Mouse (Mus musculus) neutrophil, adult 5-6 weeks (primary cell): ENCODE measurements around the gene Uba5. TPM values are rescaled to one million over a fixed set of nuclear protein-coding genes. Genes with fewer than 3 reads are reported as not detected.

ENCODE experiments used
- ATAC-seq: fragments of 151-379, 151-347 bp; 2 replicates; pipeline ENCODE4 v1.8.0; 2017; ENCODE audit warnings: mild to moderate bottlenecking, moderate TSS enrichment; ENCODE audit not compliant: insufficient number of reproducible peaks, poor library complexity, low FRiP score, severe bottlenecking; ENCODE audit errors: extremely low read depth
- total RNA-seq: library from RNA; stranded (forward); fragments of 200-1000 nt; gene quantifications from 2 replicates; pipeline ENCODE4 v1.2.3, GENCODE M21; 2017

Gene Uba5
- total RNA-seq = 35.7 and 36.0 TPM in 2 replicates

GRCm38 (mm10) chr9:104062430-104063243 is at the start of gene Uba5:
Uba5 (minus strand) TSS chr9:104063134.
- peak; percentile 59; the same call in 1 of the 2 replicates for ATAC-seq

- ATAC-seq = no peak
Observed at GRCm38 (mm10) chr9:104109151-104109550, 46.2 kb upstream of the Uba5 start.

- ATAC-seq = no peak
Observed at GRCm38 (mm10) chr9:104108571-104109143, 45.7 kb upstream of the Uba5 start.

- no peak for ATAC-seq
Observed at GRCm38 (mm10) chr9:104107482-104107881, 44.5 kb upstream of the Uba5 start.

- ATAC-seq = no peak
Observed at GRCm38 (mm10) chr9:104106930-104107329, 44.0 kb upstream of the Uba5 start.

- no peak for ATAC-seq
Observed at GRCm38 (mm10) chr9:104104986-104105385, 42.1 kb upstream of the Uba5 start.

- ATAC-seq = no peak
Observed at GRCm38 (mm10) chr9:104102901-104103300, 40.0 kb upstream of the Uba5 start.

- ATAC-seq = no peak
Observed at GRCm38 (mm10) chr9:104102301-104102700, 39.4 kb upstream of the Uba5 start.

GRCm38 (mm10) chr9:104101458-104101857 is 38.5 kb upstream of the Uba5 start:
- no peak for ATAC-seq

- no peak for ATAC-seq
Observed at GRCm38 (mm10) chr9:104100822-104101221, 37.9 kb upstream of the Uba5 start.

GRCm38 (mm10) chr9:104099060-104099459 is 36.1 kb upstream of the Uba5 start:
- ATAC-seq = no peak

GRCm38 (mm10) chr9:104098256-104098655 is 35.3 kb upstream of the Uba5 start:
- no peak for ATAC-seq

- no peak for ATAC-seq
Observed at GRCm38 (mm10) chr9:104092945-104093344, 30.0 kb upstream of the Uba5 start.

- ATAC-seq = no peak
Observed at GRCm38 (mm10) chr9:104088555-104088954, 25.6 kb upstream of the Uba5 start.

GRCm38 (mm10) chr9:104085730-104086429 is 22.9 kb upstream of the Uba5 start:
- ATAC-seq = no peak

GRCm38 (mm10) chr9:104080038-104080437 is 17.1 kb upstream of the Uba5 start:
- no peak for ATAC-seq

GRCm38 (mm10) chr9:104079379-104079778 is 16.4 kb upstream of the Uba5 start:
- peak; percentile 53; the same call in 1 of the 2 replicates for ATAC-seq

GRCm38 (mm10) chr9:104078780-104079179 is 15.8 kb upstream of the Uba5 start:
- ATAC-seq = no peak

- ATAC-seq = peak; percentile 36; the same call in 1 of the 2 replicates
Observed at GRCm38 (mm10) chr9:104075808-104076207, 12.9 kb upstream of the Uba5 start.
